Comparison of ENCODE assay signal across 9 mouse cellular contexts in the genomic region with DNA sequence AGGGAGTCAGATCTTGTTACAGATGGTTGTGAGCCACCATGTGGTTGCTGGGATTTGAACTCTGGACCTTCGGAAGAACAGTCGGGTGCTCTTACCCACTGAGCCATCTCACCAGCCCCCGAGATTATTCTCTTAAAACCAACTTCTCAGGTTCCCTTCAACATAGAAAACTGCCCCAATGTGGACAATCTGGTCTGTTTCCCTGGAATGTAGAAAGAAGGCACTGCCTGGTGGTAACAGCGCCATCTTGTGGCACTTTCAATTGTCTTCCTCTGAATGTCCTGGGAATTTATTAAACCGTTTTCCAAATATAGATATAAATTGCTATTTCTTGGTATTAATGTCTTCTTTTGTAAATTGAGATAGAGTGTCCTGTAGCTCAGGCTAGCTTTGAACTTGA. TPM values are rescaled to one million over a fixed set of nuclear protein-coding genes. Genes with fewer than 3 reads are reported as not detected.
DNase-seq lines count a peak whose midpoint lies in the region; ATAC-seq and TF ChIP-seq lines count a peak whose summit lies in the region.
"Had no signal": no experiment of that assay in that cellular context is flagged by ENCODE, and none has a peak within 500 bp of the region (broad histone marks: within the 10 kb centered on the region; RNA-seq: fewer than 3 reads in every experiment).

No protein-coding gene starts in this region.

- peak; percentile 67; the same call in 1 of the 2 replicates for TF ChIP-seq CTCF in brain, embryonic 14.5 days (IDR thresholded peaks at IDR 0.05; ENCODE audit: borderline replicate concordance, extremely low read depth, insufficient read depth, insufficient read length)
- peak; percentile 78 for TF ChIP-seq CTCF in midbrain, postnatal 0 days (IDR thresholded peaks at IDR 0.05)

- no peak overlapping the region for H3K9ac ChIP-seq in kidney, embryonic 16.5 days (replicated peaks; ENCODE audit: low read length)
- no peak overlapping the region for H3K9ac ChIP-seq in midbrain, postnatal 0 days (replicated peaks; ENCODE audit: low read length, poor library complexity, severe bottlenecking)
- H3K9ac ChIP-seq: lung, embryonic 15.5 days had no signal

- H3K4me3 ChIP-seq in kidney, embryonic 16.5 days (ENCODE audit: low read length), result no peak overlapping the region
- H3K4me3 ChIP-seq in midbrain, postnatal 0 days (ENCODE audit: low read depth, low read length), result no peak overlapping the region
- H3K4me3 ChIP-seq: lung, embryonic 15.5 days had no signal

- ATAC-seq in kidney, embryonic 16.5 days (ENCODE audit: low FRiP score, low TSS enrichment), result no peak
- no peak for ATAC-seq in midbrain, postnatal 0 days (ENCODE audit: low FRiP score)

- WGBS in kidney, embryonic 16.5 days, result 37% methylated on average over 5 of the region's 5 CpGs
- WGBS in midbrain, postnatal 0 days, result 42% methylated on average over 5 of the region's 5 CpGs

- TF ChIP-seq POLR2A in brain, embryonic 14.5 days (IDR thresholded peaks at IDR 0.05; ENCODE audit: borderline replicate concordance, extremely low read depth, insufficient read depth, insufficient read length, poor library complexity, severe bottlenecking), result no peak

- H3K36me3 ChIP-seq in kidney, embryonic 16.5 days (ENCODE audit: insufficient read depth, low read length), result no peaks in the 10 kb centered on the region
- H3K36me3 ChIP-seq in midbrain, postnatal 0 days (ENCODE audit: insufficient read depth, low read length), result no peaks in the 10 kb centered on the region
- H3K36me3 ChIP-seq: lung, embryonic 15.5 days had no signal

- no peaks in the 10 kb centered on the region for H3K4me1 ChIP-seq in kidney, embryonic 16.5 days (ENCODE audit: insufficient read depth, low read length)
- H3K4me1 ChIP-seq in midbrain, postnatal 0 days (ENCODE audit: insufficient read depth, low read length), result no peaks in the 10 kb centered on the region
- H3K4me1 ChIP-seq: lung, embryonic 15.5 days had no signal

- no peaks in the 10 kb centered on the region for H3K27me3 ChIP-seq in kidney, embryonic 16.5 days (ENCODE audit: insufficient read depth, low read length)
- H3K27me3 ChIP-seq in midbrain, postnatal 0 days (ENCODE audit: insufficient read depth, low read length), result no peaks in the 10 kb centered on the region
- H3K27me3 ChIP-seq: lung, embryonic 15.5 days had no signal

- peak; percentile 15 for DNase-seq in kidney, adult 11 months
- peak; percentile 68 for DNase-seq in ES-CJ7 (ENCODE audit: low read depth, low spot score)
- DNase-seq in brain, embryonic 14.5 days (ENCODE audit: low read depth), result peak; percentile 73
- peak; percentile 23 for DNase-seq in frontal cortex, postnatal 25 days (ENCODE audit: low spot score in 2 of 2)
- DNase-seq in layer of hippocampus, postnatal 14 days (ENCODE audit: low spot score in 2 of 2), result peak; percentile 40 to 60
- peak; percentile 58 for DNase-seq in midbrain, postnatal 0 days (ENCODE audit: low spot score)
- peak; percentile 35 for DNase-seq in yolk sac, embryonic 10.5 days (ENCODE audit: low spot score)

- H3K27ac ChIP-seq in kidney, embryonic 16.5 days (ENCODE audit: low read length), result no peak overlapping the region
- no peak overlapping the region for H3K27ac ChIP-seq in midbrain, postnatal 0 days (ENCODE audit: low read depth, low read length)
- H3K27ac ChIP-seq: lung, embryonic 15.5 days had no signal

- H3K9me3 ChIP-seq in kidney, embryonic 16.5 days (ENCODE audit: low read length), result no peaks in the 10 kb centered on the region
- H3K9me3 ChIP-seq in midbrain, postnatal 0 days (ENCODE audit: low read length), result no peaks in the 10 kb centered on the region
- H3K9me3 ChIP-seq: lung, embryonic 15.5 days had no signal

- H3K4me2 ChIP-seq in kidney, embryonic 16.5 days (replicated peaks; ENCODE audit: low read depth, low read length), result no peak overlapping the region
- H3K4me2 ChIP-seq in midbrain, postnatal 0 days (ENCODE audit: low read depth, low read length, poor library complexity, severe bottlenecking), result no peak overlapping the region
- H3K4me2 ChIP-seq: lung, embryonic 15.5 days had no signal

RNA-seq across cellular contexts. Expression of gene Muc13, which starts 4.0 kb away (rescaled TPM):
- 0.06 TPM in 1 of 2 replicates, not detected in the other for polyA plus RNA-seq in kidney, embryonic 16.5 days (2015; fragmentation: Nextera tagmentation; extraction: Ambion mirVana)
- 0.08 and 0.19 TPM in 2 replicates for polyA plus RNA-seq in brain, embryonic 14.5 days (2012; rRNA removed)
- not detected for total RNA-seq in layer of hippocampus, postnatal 14 days (2021)
- 0.05 TPM in 1 of 2 replicates, not detected in the other for total RNA-seq in midbrain, postnatal 0 days (2014; rRNA removed)
- polyA plus RNA-seq in midbrain, postnatal 0 days (2015; fragmentation: Nextera tagmentation; extraction: Ambion mirVana), result not detected in 2 replicates

RNA-seq across cellular contexts. Expression of gene Itgb5, which starts 31.6 kb away (rescaled TPM):
- polyA plus RNA-seq in kidney, embryonic 16.5 days (2015; fragmentation: Nextera tagmentation; extraction: Ambion mirVana), result 14.1 and 16.8 TPM in 2 replicates
- polyA plus RNA-seq in brain, embryonic 14.5 days (2012; rRNA removed), result 22.4 and 36.7 TPM in 2 replicates
- total RNA-seq in layer of hippocampus, postnatal 14 days (2021), result 10 to 100 TPM; 35.0 to 36.5 TPM
- total RNA-seq in midbrain, postnatal 0 days (2014; rRNA removed), result 49.8 and 51.0 TPM in 2 replicates
- 22.9 and 24.3 TPM in 2 replicates for polyA plus RNA-seq in midbrain, postnatal 0 days (2015; fragmentation: Nextera tagmentation; extraction: Ambion mirVana)

Comparison
In these comparisons a context has a peak if more than half of its experiments do, and no peak if none do; other contexts are left out.
1. DNase-seq: peak in every context shown above with its lines; median percentile 73 in brain, embryonic 14.5 days; 68 in ES-CJ7; 58 in midbrain, postnatal 0 days; 50 in layer of hippocampus, postnatal 14 days; 35 in yolk sac, embryonic 10.5 days; 23 in frontal cortex, postnatal 25 days; 15 in kidney, adult 11 months.